Mouse (Mus musculus) lung, postnatal 0 days (tissue): ENCODE results near the gene Tnik. TPM values are rescaled to one million over a fixed set of nuclear protein-coding genes. Genes with fewer than 3 reads are reported as not detected.
A peak's percentile ranks its signal among the peaks of the same experiment; 100 is the strongest.

Source experiments
- ATAC-seq: fragments of 200-750 bp; cut with Nextera tagmentation; 2 replicates; pipeline ENCODE4 v1.8.0; 2017; ENCODE audit warnings: moderate library complexity
- DNase-seq: peaks from one replicate; pipeline ENCODE4 v3.0.0-alpha.2; 2016; ENCODE audit warnings: low spot score
- H3K27ac ChIP-seq: fragments of 300-500 bp; sonication (generic); 2 replicates; pipeline ENCODE4 v1.5.1; 2014; ENCODE audit warnings: antibody characterized with exemption, mild to moderate bottlenecking, low read length, mixed read lengths
- H3K27me3 ChIP-seq: fragments of 300-500 bp; sonication (generic); replicated peaks from 2 replicates; pipeline ENCODE4 v1.6.1; 2014; ENCODE audit warnings: low read length, mixed read lengths; ENCODE audit not compliant: insufficient read depth
- H3K36me3 ChIP-seq: fragments of 300-500 bp; sonication (generic); 2 replicates; pipeline ENCODE4 v1.6.1; 2014; ENCODE audit warnings: low read length, mixed read lengths; ENCODE audit not compliant: insufficient read depth
- H3K4me1 ChIP-seq: fragments of 300-500 bp; sonication (generic); 2 replicates; pipeline ENCODE4 v1.6.1; 2014; ENCODE audit warnings: antibody characterized with exemption, low read depth, low read length, mixed read lengths; ENCODE audit not compliant: insufficient read depth
- H3K4me2 ChIP-seq: fragments of 300-500 bp; sonication (generic); replicated peaks from 2 replicates; pipeline ENCODE4 v1.6.1; 2014; ENCODE audit warnings: low read depth, mild to moderate bottlenecking, low read length, moderate library complexity, mixed read lengths
- H3K4me3 ChIP-seq: fragments of 300-500 bp; sonication (generic); 2 replicates; pipeline ENCODE4 v1.5.1; 2014; ENCODE audit warnings: low read depth, low read length
- H3K9ac ChIP-seq: fragments of 300-500 bp; sonication (generic); replicated peaks from 2 replicates; pipeline ENCODE4 v1.6.1; 2014; ENCODE audit warnings: low read depth, mild to moderate bottlenecking
- H3K9me3 ChIP-seq: fragments of 300-500 bp; sonication (generic); 2 replicates; pipeline ENCODE4 v1.6.1; 2016; ENCODE audit warnings: low read length, mixed read lengths
- CTCF ChIP-seq: IDR thresholded peaks from 2 replicates; pipeline ENCODE4 v1.5.1; 2016; ENCODE audit warnings: antibody characterized with exemption, mild to moderate bottlenecking
- EP300 ChIP-seq: IDR thresholded peaks from 2 replicates; pipeline ENCODE4 v1.6.1; 2016; ENCODE audit warnings: antibody characterized with exemption, mild to moderate bottlenecking, control low read depth
- WGBS: fragments of 180-500 bp; shearing (Covaris S2); extraction: QIAGEN DNeasy Blood & Tissue Kit; methylation state at CpG from one replicate; pipeline ENCODE4 v1.1.7; 2014; 5-methylcytosine and 5-hydroxymethylcytosine counted together
- polyA plus RNA-seq: library from polyadenylated mRNA; unstranded; fragments of >200 nt; fragmentation: Nextera tagmentation; extraction: Ambion mirVana; gene quantifications from 2 replicates; pipeline ENCODE4 v1.2.1, GENCODE M21; 2015

Tnik gene
- polyA plus RNA-seq, 1 experiment from 2014 or later = 6.1 TPM

DNA sequence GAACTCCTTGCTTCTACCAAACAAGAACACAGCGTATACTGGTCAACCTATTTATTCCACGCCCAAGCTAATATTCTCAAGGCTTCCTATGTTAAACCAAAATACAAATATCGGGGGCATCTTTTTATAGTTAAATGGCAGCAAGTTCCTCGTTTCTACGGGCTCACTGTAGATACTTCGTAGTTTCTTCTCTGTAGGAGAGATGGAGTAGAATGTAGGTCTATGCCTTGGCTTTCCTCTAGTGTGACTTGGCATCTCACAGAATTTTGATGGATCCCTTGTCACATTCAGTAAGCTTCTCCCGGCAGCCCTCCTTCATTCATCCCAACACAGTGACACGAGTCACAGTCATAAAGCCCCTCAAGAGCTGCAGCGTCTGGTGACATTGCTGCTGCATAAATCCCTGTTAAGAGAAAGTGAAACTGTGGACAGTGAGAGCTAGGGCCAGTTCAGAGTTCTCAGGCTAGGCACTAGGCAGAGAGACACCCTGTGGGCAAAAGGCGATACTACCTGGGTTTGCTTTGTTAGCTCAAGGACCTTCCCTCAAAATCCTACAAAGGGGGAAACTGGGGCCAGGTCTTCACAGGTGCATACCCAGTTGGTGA, 280.5 kb downstream of the Tnik start:
- no peaks in the 10 kb centered on the region for H3K4me1 ChIP-seq
- no peaks in the 10 kb centered on the region for H3K9me3 ChIP-seq
- no peak overlapping the region for H3K9ac ChIP-seq
- H3K27me3 ChIP-seq = no peaks in the 10 kb centered on the region
- ATAC-seq (peak; percentile 72), DNase-seq (peak; percentile 76)
- 68% methylated on average over 10 of the region's 10 CpGs for WGBS
- H3K4me2 ChIP-seq = 0 out of 2 replicates have a peak overlapping the region, but pooled peaks have one; percentile 12
- no peaks in the 10 kb centered on the region for H3K36me3 ChIP-seq
- H3K4me3 ChIP-seq = no peak overlapping the region; the same call in 1 of the 2 replicates
- H3K27ac ChIP-seq = no peak overlapping the region
- peak; percentile 83 for TF ChIP-seq CTCF
- TF ChIP-seq EP300 = no peak

DNA sequence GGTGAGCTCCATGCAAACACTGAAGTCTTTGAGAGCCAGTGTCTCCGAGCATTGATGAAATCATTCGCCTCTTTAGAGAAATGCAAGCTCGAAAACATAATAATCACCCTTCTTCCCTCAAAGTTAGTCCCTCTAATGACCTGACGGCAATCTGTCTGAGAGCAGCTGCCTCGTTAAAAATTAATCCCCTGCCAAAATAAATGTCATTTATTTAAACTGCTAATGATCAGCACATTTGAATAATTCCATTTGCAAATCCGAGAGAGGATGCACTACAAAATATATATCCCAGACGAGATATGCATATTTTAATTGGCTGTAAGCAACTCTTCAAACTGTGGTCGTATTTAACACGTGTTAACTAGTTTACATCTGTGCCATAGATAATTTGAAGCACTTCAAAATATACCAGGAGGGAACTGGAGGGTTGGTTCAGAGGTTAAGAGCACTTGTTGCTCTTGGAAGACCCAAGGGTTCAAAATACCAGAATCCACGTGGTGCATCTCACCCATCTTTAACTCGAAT, 281.4 kb downstream of the Tnik start:
- no peak overlapping the region for H3K9ac ChIP-seq
- no peak for DNase-seq

DNA sequence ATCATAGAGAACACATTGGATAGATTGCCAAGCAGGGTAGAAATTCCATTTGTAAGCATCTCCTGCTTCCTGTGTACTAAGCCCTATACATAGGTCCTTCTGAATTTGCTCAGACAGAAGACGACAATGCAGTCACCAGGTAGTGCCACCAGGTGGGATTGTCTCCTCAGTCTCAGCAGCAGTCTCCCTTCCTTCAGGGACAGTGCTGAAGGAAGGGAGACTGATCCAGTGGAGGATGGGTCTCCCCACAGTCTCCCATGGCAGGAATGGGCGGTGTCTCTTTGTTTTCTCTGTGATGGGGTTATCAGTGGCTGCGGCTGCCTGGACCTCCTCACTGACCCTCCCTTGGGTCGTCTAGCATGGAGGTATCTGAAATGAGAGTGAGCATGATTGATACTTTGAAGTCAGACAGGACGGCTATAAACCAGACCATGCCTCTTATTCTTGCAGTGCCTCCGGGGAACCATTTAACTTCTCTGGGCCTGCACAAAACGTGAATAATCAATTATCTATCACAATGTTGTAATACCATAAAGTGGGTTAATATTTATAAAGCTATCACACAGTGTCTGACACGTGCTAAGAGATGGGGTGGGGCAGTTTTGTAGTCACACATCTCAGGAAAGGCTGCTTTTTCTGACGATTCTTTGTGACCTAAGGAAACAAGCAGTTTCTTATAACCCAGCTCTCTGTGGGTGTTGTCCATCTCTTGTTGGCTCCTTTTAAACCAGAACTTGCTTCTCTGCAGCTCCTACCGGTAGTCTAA, 285.1 kb downstream of the Tnik start:
- no peaks in the 10 kb centered on the region for H3K9me3 ChIP-seq
- no peaks in the 10 kb centered on the region for H3K36me3 ChIP-seq
- H3K27ac ChIP-seq = no peak overlapping the region
- DNase-seq = no peak
- 47% methylated on average over 10 of the region's 10 CpGs for WGBS
- TF ChIP-seq EP300 (no peak), CTCF (no peak; the same call in 1 of the 2 replicates)
- no peak overlapping the region for H3K4me3 ChIP-seq
- H3K4me1 ChIP-seq = no peaks in the 10 kb centered on the region
- H3K9ac ChIP-seq = no peak overlapping the region
- no peak for ATAC-seq
- H3K27me3 ChIP-seq = no peaks in the 10 kb centered on the region
- no peak overlapping the region for H3K4me2 ChIP-seq

More for the DNA sequence above, 281.4 kb downstream of the Tnik start:
- no peak overlapping the region for H3K4me3 ChIP-seq
- no peak for ATAC-seq
- H3K9me3 ChIP-seq = no peaks in the 10 kb centered on the region
- no peak overlapping the region for H3K4me2 ChIP-seq
- no peak for TF ChIP-seq EP300
- TF ChIP-seq CTCF = no peak
- H3K4me1 ChIP-seq = no peaks in the 10 kb centered on the region
- H3K27ac ChIP-seq = no peak overlapping the region
- no peaks in the 10 kb centered on the region for H3K27me3 ChIP-seq
- no peaks in the 10 kb centered on the region for H3K36me3 ChIP-seq
- WGBS = 52% methylated on average over 11 of the region's 11 CpGs

DNA sequence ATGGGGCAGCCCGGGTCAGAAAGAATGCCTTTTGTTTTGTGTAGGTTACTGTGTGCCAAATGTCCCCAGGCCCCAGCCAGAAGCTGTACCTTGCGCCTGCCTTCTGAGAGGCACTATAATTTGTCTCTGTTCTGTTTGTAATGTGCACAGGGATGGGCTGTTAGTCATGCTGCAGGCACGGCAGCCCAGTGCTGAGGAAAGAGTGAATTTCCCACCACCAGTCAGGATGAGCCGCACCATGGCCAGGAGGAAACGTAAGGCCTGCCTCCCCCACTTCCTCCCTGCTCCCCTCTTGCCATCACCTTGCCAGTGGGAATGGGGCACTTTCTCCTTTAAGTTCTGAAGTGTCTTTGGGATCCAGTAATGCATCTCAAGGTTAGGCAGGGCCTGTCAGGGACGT, 286.4 kb downstream of the Tnik start:
- DNase-seq = no peak
- Histone ChIP-seq H3K4me2 (no peak overlapping the region), H3K27ac (no peak overlapping the region), H3K27me3 (no peaks in the 10 kb centered on the region), H3K9ac (no peak overlapping the region), H3K36me3 (no peaks in the 10 kb centered on the region), H3K4me3 (no peak overlapping the region), H3K9me3 (no peaks in the 10 kb centered on the region), H3K4me1 (no peaks in the 10 kb centered on the region)
- 36% methylated on average over 6 of the region's 6 CpGs for WGBS
- ATAC-seq = peak; percentile 30; the same call in 1 of the 2 replicates
- TF ChIP-seq CTCF = no peak
- TF ChIP-seq EP300 = no peak

DNA sequence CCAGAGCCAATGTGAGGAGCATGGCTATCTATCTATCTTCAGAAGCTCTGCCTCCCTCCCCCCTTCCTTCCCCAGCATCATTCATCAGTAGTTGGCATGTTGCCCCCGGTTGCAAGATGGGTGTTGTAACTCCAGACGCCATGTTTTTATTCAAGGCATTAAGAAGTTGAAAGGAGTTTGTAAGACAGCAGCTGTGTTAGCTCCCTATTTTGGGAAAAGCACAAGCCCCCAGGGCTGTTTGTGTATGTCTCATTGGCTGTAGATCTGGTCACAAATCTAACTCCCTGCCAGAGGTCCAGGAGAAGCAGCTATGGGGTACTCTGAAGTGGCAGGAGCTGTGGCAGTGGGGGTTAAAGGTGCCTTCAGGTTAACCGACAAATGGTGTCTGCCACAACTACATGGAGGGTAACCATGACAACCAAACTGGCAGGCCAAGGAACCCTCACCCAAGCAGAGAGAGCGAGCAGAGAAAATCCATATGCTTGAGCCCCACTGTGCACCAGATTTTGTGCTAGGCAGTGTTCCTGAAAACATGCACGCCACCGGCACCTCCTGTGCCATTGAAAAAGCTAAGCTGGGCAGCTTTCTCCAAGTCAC, 287.6 kb downstream of the Tnik start:
- Histone ChIP-seq H3K27ac (no peak overlapping the region), H3K27me3 (no peaks in the 10 kb centered on the region), H3K9me3 (no peaks in the 10 kb centered on the region), H3K4me1 (no peaks in the 10 kb centered on the region; the same call in 1 of the 2 replicates), H3K4me2 (no peak overlapping the region), H3K9ac (no peak overlapping the region), H3K4me3 (no peak overlapping the region), H3K36me3 (no peaks in the 10 kb centered on the region)
- ATAC-seq (peak; percentile 66), DNase-seq (peak; percentile 67)
- TF ChIP-seq CTCF = no peak
- WGBS = 53% methylated on average over 6 of the region's 6 CpGs

DNA sequence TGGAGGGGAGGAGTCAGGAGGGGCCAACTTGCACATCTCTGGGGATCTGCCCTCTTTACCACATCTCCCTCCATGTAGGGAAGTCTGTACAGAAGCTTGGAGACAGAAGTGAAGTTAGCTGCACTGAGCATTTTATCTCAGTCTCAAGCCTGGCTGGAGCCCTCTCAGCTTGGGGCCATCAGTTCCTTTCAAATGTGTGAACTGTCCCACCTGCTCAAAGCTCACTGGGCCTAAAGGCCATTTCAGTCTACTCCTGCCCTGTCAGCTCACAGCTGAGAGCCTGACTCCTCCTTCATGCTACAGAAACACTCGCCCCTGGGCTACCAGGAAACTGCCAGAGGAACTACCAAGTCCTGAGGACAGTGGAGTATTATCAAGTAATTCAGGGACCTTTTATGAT, 288.7 kb downstream of the Tnik start:
- Histone ChIP-seq H3K9ac (no peak overlapping the region), H3K9me3 (no peaks in the 10 kb centered on the region), H3K4me1 (no peaks in the 10 kb centered on the region; the same call in 1 of the 2 replicates), H3K4me2 (no peak overlapping the region), H3K36me3 (no peaks in the 10 kb centered on the region), H3K27ac (no peak overlapping the region), H3K27me3 (no peaks in the 10 kb centered on the region), H3K4me3 (no peak overlapping the region)
- WGBS = 79% methylated on average over 1 of the region's 1 CpGs
- ATAC-seq = no peak
- TF ChIP-seq EP300 = no peak
- TF ChIP-seq CTCF = no peak
- no peak for DNase-seq
